Comparison of ENCODE assay signal across 9 mouse cellular contexts in genomic region chr6:92816311-92816751, GRCm38 (mm10). TPM values are rescaled to one million over a fixed set of nuclear protein-coding genes. Genes with fewer than 3 reads are reported as not detected.
DNase-seq lines count a peak whose midpoint lies in the region; ATAC-seq and TF ChIP-seq lines count a peak whose summit lies in the region.
"Had no signal": no experiment of that assay in that cellular context is flagged by ENCODE, and none has a peak within 500 bp of the region (broad histone marks: within the 10 kb centered on the region; RNA-seq: fewer than 3 reads in every experiment).

TSS of gene A730049H05Rik (plus strand) at chr6:92816478.

- no peak for TF ChIP-seq POLR2A in cerebellum, adult 2 months (IDR thresholded peaks at IDR 0.05; ENCODE audit: borderline replicate concordance, insufficient read depth, low read length)

- H3K4me3 ChIP-seq in kidney, embryonic 15.5 days (replicated peaks), result no peak within 1 kb of the TSS
- no peak within 1 kb of the TSS for H3K4me3 ChIP-seq in midbrain, embryonic 12.5 days
- no peak within 1 kb of the TSS for H3K4me3 ChIP-seq in gastrocnemius, adult 2 months
- no peak within 1 kb of the TSS for H3K4me3 ChIP-seq in cerebellum, adult 2 months (replicated peaks; ENCODE audit: insufficient read depth, low read depth, low read length)
- H3K4me3 ChIP-seq: liver, embryonic 13.5 days had no signal

- TF ChIP-seq CTCF in gastrocnemius, adult 2 months (IDR thresholded peaks at IDR 0.05), result no peak
- TF ChIP-seq CTCF in cerebellum, adult 2 months (IDR thresholded peaks at IDR 0.05; ENCODE audit: borderline replicate concordance, insufficient read depth, low read depth, low read length), result no peak

- WGBS in kidney, embryonic 15.5 days, result 27% methylated on average over 8 of the region's 8 CpGs
- 5% methylated on average over 8 of the region's 8 CpGs for WGBS in midbrain, embryonic 12.5 days
- 7% methylated on average over 8 of the region's 8 CpGs for WGBS in cerebellum, adult 2 months

- intact Hi-C loops in gastrocnemius, adult 2 months (cut with DNase I), result no loop called here

- no peak within 1 kb of the TSS for H3K4me2 ChIP-seq in kidney, embryonic 15.5 days
- H3K4me2 ChIP-seq in midbrain, embryonic 12.5 days (replicated peaks), result peak within 1 kb of the TSS; percentile 37
- H3K4me2 ChIP-seq: liver, embryonic 13.5 days had no signal

- H3K36me3 ChIP-seq in kidney, embryonic 15.5 days, result peaks cover 55% of the 10 kb centered on the region
- no peaks in the 10 kb centered on the region for H3K36me3 ChIP-seq in midbrain, embryonic 12.5 days
- H3K36me3 ChIP-seq: liver, embryonic 13.5 days had no signal

- DNase-seq in R1 (ENCODE audit: low read depth, low spot score), result peak; percentile 77
- DNase-seq in embryo, embryonic 9.5 days (ENCODE audit: extremely low spot score), result peak; percentile 33
- no peak for DNase-seq in gastrocnemius, adult 2 months
- no peak for DNase-seq in cerebellum, adult 2 months
- DNase-seq: gastrocnemius, postnatal 10 days; liver, embryonic 13.5 days had no signal

- H3K9me3 ChIP-seq in kidney, embryonic 15.5 days (replicated peaks), result no peaks in the 10 kb centered on the region
- no peaks in the 10 kb centered on the region for H3K9me3 ChIP-seq in midbrain, embryonic 12.5 days
- H3K9me3 ChIP-seq: liver, embryonic 13.5 days had no signal

- ATAC-seq in kidney, embryonic 15.5 days (replicated peaks; ENCODE audit: low FRiP score), result 0 out of 2 replicates have a peak, but pooled peaks have one; percentile 29
- ATAC-seq in midbrain, embryonic 12.5 days (ENCODE audit: low FRiP score, low read depth), result no peak
- ATAC-seq in monocyte, adult 5-6 weeks (replicated peaks; ENCODE audit: insufficient number of reproducible peaks, low FRiP score, low TSS enrichment, poor library complexity, severe bottlenecking), result no peak

- no peaks in the 10 kb centered on the region for H3K27me3 ChIP-seq in kidney, embryonic 15.5 days
- peaks cover 23% of the 10 kb centered on the region for H3K27me3 ChIP-seq in midbrain, embryonic 12.5 days
- no peaks in the 10 kb centered on the region; the same call in 1 of the 2 replicates for H3K27me3 ChIP-seq in cerebellum, adult 2 months (ENCODE audit: control insufficient read depth, insufficient read depth, low read length)
- H3K27me3 ChIP-seq: liver, embryonic 13.5 days had no signal

- peaks cover 26% of the 10 kb centered on the region for H3K4me1 ChIP-seq in kidney, embryonic 15.5 days
- H3K4me1 ChIP-seq in midbrain, embryonic 12.5 days, result peaks cover 13% of the 10 kb centered on the region
- H3K4me1 ChIP-seq in cerebellum, adult 2 months (ENCODE audit: control insufficient read depth, insufficient read depth, low read length), result no peaks in the 10 kb centered on the region; the same call in 1 of the 2 replicates
- H3K4me1 ChIP-seq: liver, embryonic 13.5 days had no signal

- H3K27ac ChIP-seq in kidney, embryonic 15.5 days, result peak within 1 kb of the TSS; percentile 41; the same call in 1 of the 2 replicates
- H3K27ac ChIP-seq in midbrain, embryonic 12.5 days (replicated peaks), result no peak within 1 kb of the TSS
- H3K27ac ChIP-seq in gastrocnemius, adult 2 months, result no peak within 1 kb of the TSS
- H3K27ac ChIP-seq in cerebellum, adult 2 months (ENCODE audit: insufficient read depth, low read length), result no peak within 1 kb of the TSS
- H3K27ac ChIP-seq: liver, embryonic 13.5 days had no signal

- H3K9ac ChIP-seq in kidney, embryonic 15.5 days, result no peak within 1 kb of the TSS
- H3K9ac ChIP-seq in midbrain, embryonic 12.5 days (replicated peaks), result no peak within 1 kb of the TSS
- H3K9ac ChIP-seq: liver, embryonic 13.5 days had no signal

RNA-seq across cellular contexts. Expression of gene A730049H05Rik, which starts in this region (rescaled TPM):
- 1.9 and 2.9 TPM in 2 replicates for polyA plus RNA-seq in kidney, embryonic 15.5 days (2015; fragmentation: Nextera tagmentation; extraction: Ambion mirVana)
- polyA plus RNA-seq in midbrain, embryonic 12.5 days (2016; fragmentation: Nextera tagmentation; extraction: Ambion mirVana), result 0.21 and 0.29 TPM in 2 replicates
- under 1 TPM in 1 of 2 experiments, not detected in 1; 0.11 TPM for total RNA-seq in gastrocnemius, adult 2 months (2021)
- polyA plus RNA-seq in cerebellum, adult 2 months (2012; rRNA removed), result 0.18 and 0.21 TPM in 2 replicates
- total RNA-seq in monocyte, adult 5-6 weeks (2017), result not detected in 3 replicates

Comparison
In these comparisons a context has a peak if more than half of its experiments do, and no peak if none do; other contexts are left out.
1. DNase-seq: peak in R1 (single experiment) and embryo, embryonic 9.5 days (single experiment); none in gastrocnemius, adult 2 months (single experiment) and cerebellum, adult 2 months (0 of 2).